Mouse (Mus musculus): Measurements from ENCODE around the gene Isoc2b.
"Not testable (repeated sequence)": the region's sequence is repeated elsewhere in the genome, so short reads cannot be mapped to it uniquely, and the experiment has no call there.

Isoc2b gene

GRCm38 (mm10) chr7:4870133-4870532 is at the start of gene Isoc2b:
Isoc2b (minus strand) TSS chr7:4870258.
- DNase-seq (ENCODE audit: low spot score in 2 of 2), result no peak

- no peak for DNase-seq (ENCODE audit: low spot score in 2 of 2)
These were observed 49.0 kb upstream of the Isoc2b start for GRCm38 (mm10) chr7:4919096-4919495.

GRCm38 (mm10) chr7:4918681-4919080 is 48.6 kb upstream of the Isoc2b start:
- DNase-seq (ENCODE audit: low spot score in 2 of 2), result no peak

GRCm38 (mm10) chr7:4917494-4917893 is 47.4 kb upstream of the Isoc2b start:
- no peak for DNase-seq (ENCODE audit: low spot score in 2 of 2)

GRCm38 (mm10) chr7:4915669-4916416 is 45.8 kb upstream of the Isoc2b start:
- peak in 1 of 2 experiments; percentile 22 for DNase-seq (ENCODE audit: low spot score in 2 of 2)

GRCm38 (mm10) chr7:4915007-4915665 is 45.1 kb upstream of the Isoc2b start, which contains the start of gene Zfp628:
Zfp628 (plus strand) TSS chr7:4915217.
- peak; percentile 89 to 93 for DNase-seq (ENCODE audit: low spot score in 2 of 2)

- DNase-seq (ENCODE audit: low spot score in 2 of 2), result no peak
These were observed 42.2 kb upstream of the Isoc2b start for GRCm38 (mm10) chr7:4912248-4912647.

- peak in 1 of 2 experiments; percentile 28 for DNase-seq (ENCODE audit: low spot score in 2 of 2)
These were observed 41.5 kb upstream of the Isoc2b start for GRCm38 (mm10) chr7:4911561-4911960.

- no peak for DNase-seq (ENCODE audit: low spot score in 2 of 2)
These were observed 36.5 kb upstream of the Isoc2b start, which contains the start of gene Gm36210 for GRCm38 (mm10) chr7:4906466-4906950. Gm36210 (minus strand) TSS chr7:4906516.

GRCm38 (mm10) chr7:4902404-4902803 is 32.3 kb upstream of the Isoc2b start:
- DNase-seq (ENCODE audit: low spot score in 2 of 2), result no peak

- no peak for DNase-seq (ENCODE audit: low spot score in 2 of 2)
These were observed 31.1 kb upstream of the Isoc2b start for GRCm38 (mm10) chr7:4901171-4901570.

GRCm38 (mm10) chr7:4900523-4900851 is 30.4 kb upstream of the Isoc2b start:
- no peak for DNase-seq (ENCODE audit: low spot score in 2 of 2)

GRCm38 (mm10) chr7:4899649-4900522 is 29.8 kb upstream of the Isoc2b start:
- DNase-seq (ENCODE audit: low spot score in 2 of 2), result no peak

GRCm38 (mm10) chr7:4898851-4899648 is 29.0 kb upstream of the Isoc2b start:
- no peak for DNase-seq (ENCODE audit: low spot score in 2 of 2)

GRCm38 (mm10) chr7:4895186-4895585 is 25.1 kb upstream of the Isoc2b start:
- no peak for DNase-seq (ENCODE audit: low spot score in 2 of 2)

GRCm38 (mm10) chr7:4886680-4887079 is 16.6 kb upstream of the Isoc2b start:
- DNase-seq (ENCODE audit: low spot score in 2 of 2), result no peak

- not testable (repeated sequence) for DNase-seq (ENCODE audit: low spot score in 2 of 2)
These were observed 9.0 kb upstream of the Isoc2b start for GRCm38 (mm10) chr7:4879036-4879435.

GRCm38 (mm10) chr7:4878186-4878585 is 8.1 kb upstream of the Isoc2b start:
- DNase-seq (ENCODE audit: low spot score in 2 of 2), result peak; percentile 32 to 36

GRCm38 (mm10) chr7:4877226-4877625 is 7.2 kb upstream of the Isoc2b start:
- DNase-seq (ENCODE audit: low spot score in 2 of 2), result no peak

GRCm38 (mm10) chr7:4876753-4877221 is 6.7 kb upstream of the Isoc2b start, which contains the start of gene Isoc2a:
Isoc2a (plus strand) TSS chr7:4877153.
- peak; percentile 89 to 91 for DNase-seq (ENCODE audit: low spot score in 2 of 2)

GRCm38 (mm10) chr7:4866631-4867180 is 3.4 kb downstream of the Isoc2b start:
- DNase-seq (ENCODE audit: low spot score in 2 of 2), result no peak

Measured in spleen, postnatal 36 days (tissue).